Mouse (Mus musculus) E14TG2a.4 (cell line): ENCODE measurements around the gene 2810004N23Rik.
"Not testable (repeated sequence)": the region's sequence is repeated elsewhere in the genome, so short reads cannot be mapped to it uniquely, and the experiment has no call there.

Experiments used
- CTCF ChIP-seq: conservative IDR thresholded peaks from 2 replicates; pipeline ENCODE4 v1.5.1; 2014; ENCODE audit warnings: low read length
- NANOG ChIP-seq: IDR thresholded peaks from 2 replicates; pipeline ENCODE4 v1.6.1; 2014; ENCODE audit warnings: borderline replicate concordance, low read length, mixed read lengths

DNA sequence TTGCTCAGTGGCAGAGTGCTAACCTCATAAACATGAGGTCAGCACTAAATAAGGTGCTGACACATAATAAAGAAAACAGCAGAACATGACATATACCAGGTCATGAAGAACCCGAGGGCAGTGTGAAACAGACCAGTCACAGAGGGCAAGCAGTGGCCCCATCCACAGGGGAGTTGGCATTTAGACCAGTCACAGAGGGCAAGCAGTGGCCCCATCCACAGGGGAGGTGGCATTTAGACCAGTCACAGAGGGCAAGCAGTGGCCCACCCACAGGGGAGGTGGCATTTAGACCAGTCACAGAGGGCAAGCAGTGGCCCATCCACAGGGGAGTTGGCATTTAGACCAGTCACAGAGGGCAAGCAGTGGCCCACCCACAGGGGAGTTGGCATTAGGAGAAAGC, 20.0 kb downstream of the 2810004N23Rik start:
- not testable (repeated sequence) for TF ChIP-seq CTCF, NANOG
